Mouse (Mus musculus) myocyte (in vitro differentiated cells): ENCODE measurements around the gene Oas3.

ENCODE experiments used
- CEBPB ChIP-seq: IDR thresholded peaks from 2 replicates; pipeline ENCODE4 v1.6.1; 2011; ENCODE audit warnings: mild to moderate bottlenecking, moderate library complexity; ENCODE audit not compliant: poor library complexity, insufficient read depth, severe bottlenecking
- E2F4 ChIP-seq: IDR thresholded peaks from one replicate; pipeline ENCODE4 v1.6.1; 2011; ENCODE audit warnings: mild to moderate bottlenecking, control low read depth, moderate library complexity; ENCODE audit not compliant: insufficient read depth
- MAX ChIP-seq: IDR thresholded peaks from one replicate; pipeline ENCODE4 v1.6.1; 2011; ENCODE audit warnings: low read depth, mild to moderate bottlenecking, control low read depth
- MYOG ChIP-seq, 3 experiments: IDR thresholded peaks; one replicate each; pipeline ENCODE4 v1.6.1; 2011; ENCODE audit warnings: control low read depth in 2 of 3, low read depth in 2 of 3, mild to moderate bottlenecking in 2 of 3; ENCODE audit not compliant: insufficient read length in 2 of 3, control insufficient read depth in 1 of 3, insufficient read depth in 1 of 3
- POLR2A ChIP-seq: IDR thresholded peaks from one replicate; pipeline ENCODE4 v1.6.1; 2011; ENCODE audit warnings: low read depth, mild to moderate bottlenecking, control low read depth, moderate library complexity; ENCODE audit not compliant: insufficient read length
- REST ChIP-seq: IDR thresholded peaks from one replicate; pipeline ENCODE4 v1.6.1; 2011; ENCODE audit warnings: mild to moderate bottlenecking, control low read depth, moderate library complexity; ENCODE audit not compliant: insufficient read depth, insufficient read length
- SRF ChIP-seq: IDR thresholded peaks from one replicate; pipeline ENCODE4 v1.6.1; 2011; ENCODE audit warnings: low read depth; ENCODE audit not compliant: control insufficient read depth, insufficient read length
- TCF12 ChIP-seq: IDR thresholded peaks from one replicate; pipeline ENCODE4 v1.6.1; 2011; ENCODE audit warnings: mild to moderate bottlenecking, control low read depth; ENCODE audit not compliant: poor library complexity, insufficient read depth, severe bottlenecking

DNA sequence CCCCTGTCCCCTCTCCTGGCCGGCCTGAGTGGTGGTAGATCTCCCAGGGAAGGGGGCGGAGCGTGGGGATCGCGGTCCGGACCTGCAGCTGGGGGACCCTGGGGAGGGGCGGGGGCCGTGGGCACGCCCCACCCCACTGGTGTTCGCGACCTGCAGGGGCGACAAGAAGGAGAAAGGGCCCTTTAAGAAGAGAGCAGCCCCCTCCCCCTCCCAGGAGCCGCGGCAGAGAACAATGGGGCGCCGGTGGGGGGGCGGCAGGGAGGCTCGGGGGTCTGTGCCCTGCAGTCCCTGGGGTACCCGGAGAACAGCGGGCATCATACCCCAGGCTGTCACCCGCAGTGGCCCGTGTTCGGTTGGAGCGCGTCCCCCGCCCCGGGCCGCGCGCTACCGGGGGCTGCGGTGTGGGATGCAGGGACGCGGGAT is 66.6 kb downstream of the Oas3 start:
- no peak for TF ChIP-seq POLR2A
- no peak for TF ChIP-seq MAX
- TF ChIP-seq REST = no peak
- no peak for TF ChIP-seq TCF12
- TF ChIP-seq MYOG (IDR thresholded peaks at IDR 0.05; ENCODE audit: control insufficient read depth in 1 of 3, insufficient read depth in 1 of 3, insufficient read length in 2 of 3, low read depth in 2 of 3) = no peak
- TF ChIP-seq SRF = no peak
- TF ChIP-seq E2F4 = no peak
- TF ChIP-seq CEBPB = no peak
